Mouse (Mus musculus) bone marrow, adult 2 months (tissue): ENCODE measurements around the gene Gm10188. TPM values are rescaled to one million over a fixed set of nuclear protein-coding genes. Genes with fewer than 3 reads are reported as not detected.

ENCODE experiments used
- H3K27ac ChIP-seq: fragments of 200-500 bp; 2 replicates; pipeline ENCODE4 v1.5.1; 2012; ENCODE audit warnings: low read depth, mild to moderate bottlenecking, control low read depth, inconsistent platforms, low read length; ENCODE audit not compliant: control insufficient read depth, poor library complexity, insufficient read depth
- H3K4me1 ChIP-seq: fragments of 200-500 bp; 2 replicates; pipeline ENCODE4 v1.6.1; 2011; ENCODE audit warnings: low read length; ENCODE audit not compliant: control insufficient read depth, insufficient read depth
- H3K4me3 ChIP-seq: fragments of 200-500 bp; replicated peaks from 2 replicates; pipeline ENCODE3; 2011; ENCODE audit warnings: mild to moderate bottlenecking, low read depth, low read length, control low read depth; ENCODE audit not compliant: control insufficient read depth
- CTCF ChIP-seq: fragments of 200-500 bp; IDR thresholded peaks from 2 replicates; pipeline ENCODE4 v1.5.1; 2011; ENCODE audit warnings: low read length, control low read depth; ENCODE audit not compliant: control insufficient read depth, insufficient read depth
- POLR2A ChIP-seq: fragments of 200-500 bp; IDR thresholded peaks from 2 replicates; pipeline ENCODE4 v1.6.1; 2011; ENCODE audit warnings: low read depth, mild to moderate bottlenecking, control low read depth, low read length, borderline replicate concordance; ENCODE audit not compliant: control insufficient read depth
- WGBS: fragments of 180-500 bp; shearing (Covaris S2); methylation state at CpG from one replicate; pipeline ENCODE4 v1.1.7; 2018; 5-methylcytosine and 5-hydroxymethylcytosine counted together
- polyA plus RNA-seq: library from polyadenylated mRNA; stranded (reverse); fragments of >200 nt; gene quantifications from 2 replicates; pipeline ENCODE4 v1.2.4, GENCODE M21; 2011; ENCODE audit warnings: low replicate concordance; ENCODE audit not compliant: missing spikeins, insufficient read depth, insufficient read length

Gene Gm10188
- not detected in 2 replicates for polyA plus RNA-seq

- WGBS, result 81% methylated on average over 3 of the region's 3 CpGs
- no peak within 1 kb of the TSS for H3K4me3 ChIP-seq
- TF ChIP-seq CTCF (no peak), POLR2A (no peak)
These were observed at the start of gene Gm10188 for GRCm38 (mm10) chr1:132229667-132230066. Gene Gm10188, minus strand, starts transcription at chr1:132229767.

GRCm38 (mm10) chr1:132277124-132277523 lies 47.6 kb upstream of the Gm10188 start:
- TF ChIP-seq CTCF, result no peak
- no peak for TF ChIP-seq POLR2A
- Histone ChIP-seq H3K27ac (no peak overlapping the region), H3K4me3 (no peak overlapping the region), H3K4me1 (no peaks in the 10 kb centered on the region)
- 81% methylated on average over 6 of the region's 6 CpGs for WGBS

More at GRCm38 (mm10) chr1:132229667-132230066, at the start of gene Gm10188:
- Histone ChIP-seq H3K27ac (no peak within 1 kb of the TSS), H3K4me1 (no peaks in the 10 kb centered on the region; the same call in 1 of the 2 replicates)

GRCm38 (mm10) chr1:132276694-132277093 lies 47.1 kb upstream of the Gm10188 start:
- no peak for TF ChIP-seq POLR2A
- no peak overlapping the region for H3K27ac ChIP-seq
- no peaks in the 10 kb centered on the region for H3K4me1 ChIP-seq
- no peak overlapping the region for H3K4me3 ChIP-seq
- 71% methylated on average over 3 of the region's 3 CpGs for WGBS

- TF ChIP-seq CTCF, result no peak
- no peak for TF ChIP-seq POLR2A
- no peaks in the 10 kb centered on the region for H3K4me1 ChIP-seq
- no peak overlapping the region for H3K27ac ChIP-seq
- no peak overlapping the region for H3K4me3 ChIP-seq
- 84% methylated on average over 3 of the region's 3 CpGs for WGBS
These were observed 41.7 kb upstream of the Gm10188 start for GRCm38 (mm10) chr1:132271237-132271636.

DNA sequence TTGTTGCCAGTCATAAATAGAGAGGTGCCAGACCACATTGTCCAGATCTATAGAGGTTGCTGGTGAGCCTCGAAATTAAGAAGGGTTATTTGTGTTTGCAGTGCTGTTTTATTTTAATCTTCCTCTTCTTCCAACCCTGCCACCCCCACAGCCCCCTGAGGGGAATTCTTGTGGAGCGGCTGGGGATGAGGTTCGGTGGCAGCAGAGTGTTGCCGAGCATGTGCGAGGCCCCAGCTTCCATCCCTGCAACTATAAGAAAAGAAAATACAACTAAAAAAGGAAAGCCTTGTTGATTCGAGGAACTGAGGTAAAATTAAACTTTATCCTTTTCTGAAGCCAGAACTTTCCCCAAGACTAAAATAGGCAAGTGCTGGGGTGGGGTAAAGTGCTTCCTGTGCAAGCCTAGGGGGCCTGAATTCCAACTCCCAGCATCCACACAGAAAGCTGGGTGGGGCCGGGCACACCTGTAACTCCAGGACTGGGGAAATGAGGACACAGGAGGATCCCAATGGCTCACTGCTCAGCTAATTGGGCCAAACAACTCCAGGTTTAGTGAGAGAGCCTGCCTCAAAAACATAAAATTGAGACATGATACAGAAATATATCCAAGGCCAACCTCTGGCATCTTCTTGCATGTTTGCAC lies 39.0 kb upstream of the Gm10188 start:
- TF ChIP-seq CTCF (no peak), POLR2A (no peak)
- Histone ChIP-seq H3K4me3 (no peak overlapping the region), H3K4me1 (no peaks in the 10 kb centered on the region), H3K27ac (no peak overlapping the region)
- 74% methylated on average over 7 of the region's 7 CpGs for WGBS

DNA sequence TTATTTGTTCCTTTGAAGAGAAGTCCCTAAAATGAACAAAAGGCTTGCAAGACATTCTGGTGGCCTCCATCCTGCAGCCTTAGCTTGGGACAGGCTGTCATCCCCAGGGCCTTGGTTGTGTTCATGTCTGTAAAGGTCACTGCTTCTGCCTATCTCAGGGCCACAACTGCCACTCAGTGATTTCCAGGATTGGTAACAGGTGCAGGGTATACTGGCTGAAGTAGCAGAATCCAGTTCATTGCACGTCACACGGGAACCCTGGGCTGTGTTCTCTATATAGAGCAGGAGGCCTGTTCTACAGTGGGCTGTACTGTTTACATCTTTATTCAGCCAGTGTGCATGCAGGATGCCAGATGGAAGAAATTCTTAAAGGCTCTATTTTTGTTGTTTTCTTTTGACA lies 38.4 kb upstream of the Gm10188 start:
- TF ChIP-seq POLR2A (no peak), CTCF (no peak)
- 71% methylated on average over 2 of the region's 2 CpGs for WGBS
- no peak overlapping the region for H3K27ac ChIP-seq
- H3K4me3 ChIP-seq, result no peak overlapping the region
- H3K4me1 ChIP-seq, result no peaks in the 10 kb centered on the region

GRCm38 (mm10) chr1:132266791-132267557 lies 37.4 kb upstream of the Gm10188 start:
- no peak overlapping the region for H3K4me3 ChIP-seq
- TF ChIP-seq CTCF (no peak), POLR2A (no peak)
- H3K27ac ChIP-seq, result no peak overlapping the region
- 61% methylated on average over 8 of the region's 8 CpGs for WGBS
- H3K4me1 ChIP-seq, result no peaks in the 10 kb centered on the region

- no peak overlapping the region for H3K4me3 ChIP-seq
- WGBS, result 82% methylated on average over 10 of the region's 10 CpGs
- H3K4me1 ChIP-seq, result no peaks in the 10 kb centered on the region
- TF ChIP-seq CTCF (no peak), POLR2A (no peak)
- H3K27ac ChIP-seq, result no peak overlapping the region
These were observed 36.4 kb upstream of the Gm10188 start for GRCm38 (mm10) chr1:132265936-132266335.

GRCm38 (mm10) chr1:132265211-132265859 lies 35.8 kb upstream of the Gm10188 start:
- Histone ChIP-seq H3K4me1 (no peaks in the 10 kb centered on the region), H3K27ac (no peak overlapping the region), H3K4me3 (no peak overlapping the region)
- 79% methylated on average over 8 of the region's 8 CpGs for WGBS
- TF ChIP-seq CTCF, result no peak
- no peak for TF ChIP-seq POLR2A
